Mouse (Mus musculus) brain, embryonic 14.5 days (tissue): ENCODE data around the gene Uaca.

ENCODE experiments used
- CTCF ChIP-seq: fragments of 200-500 bp; IDR thresholded peaks from 2 replicates; pipeline ENCODE4 v1.5.1; 2012; ENCODE audit warnings: inconsistent platforms, mild to moderate bottlenecking, moderate library complexity, borderline replicate concordance; ENCODE audit not compliant: insufficient read depth, insufficient read length; ENCODE audit errors: extremely low read depth
- POLR2A ChIP-seq: fragments of 200-500 bp; IDR thresholded peaks from 2 replicates; pipeline ENCODE4 v1.6.1; 2012; ENCODE audit warnings: mild to moderate bottlenecking, inconsistent platforms, borderline replicate concordance; ENCODE audit not compliant: poor library complexity, insufficient read depth, insufficient read length, severe bottlenecking; ENCODE audit errors: extremely low read depth

DNA sequence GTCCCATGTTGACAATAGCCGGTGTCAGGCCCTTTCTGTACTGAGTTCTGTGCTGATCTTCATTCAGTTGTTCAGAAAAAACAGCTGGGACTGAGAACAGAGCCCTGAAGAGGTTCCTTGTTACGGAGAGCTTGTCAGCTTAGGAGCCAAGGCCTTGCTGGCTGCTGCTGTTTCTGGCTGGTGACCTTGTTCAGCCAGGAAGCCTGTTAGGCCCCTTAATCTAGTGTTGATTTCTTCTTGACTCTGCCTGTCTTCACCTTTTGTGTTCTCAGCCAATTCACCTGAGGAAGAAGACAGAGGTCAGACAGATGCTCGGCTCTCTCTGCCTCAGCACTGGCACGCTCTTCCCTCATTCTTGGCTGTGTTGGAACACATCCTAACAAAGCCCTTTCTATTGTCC, 104.9 kb downstream of the Uaca start:
- TF ChIP-seq POLR2A: no peak
- TF ChIP-seq CTCF: no peak
